Mouse (Mus musculus) C2C12 (cell line): Measurements from ENCODE around the gene Slc13a2.

Source experiments
- CEBPB ChIP-seq: IDR thresholded peaks from one replicate; pipeline ENCODE4 v1.6.1; 2011; ENCODE audit warnings: low read depth, mild to moderate bottlenecking, control low read depth, moderate library complexity
- CTCF ChIP-seq: IDR thresholded peaks from one replicate; pipeline ENCODE4 v1.5.1; 2011; ENCODE audit not compliant: control insufficient read depth, insufficient read depth, insufficient read length
- MYOD1 ChIP-seq: IDR thresholded peaks from one replicate; pipeline ENCODE4 v1.6.1; 2011; ENCODE audit warnings: low read depth; ENCODE audit not compliant: control insufficient read depth, insufficient read length
- USF1 ChIP-seq: IDR thresholded peaks from one replicate; pipeline ENCODE4 v1.6.1; 2011; ENCODE audit warnings: low read depth, mild to moderate bottlenecking, control low read depth, moderate library complexity

GRCm38 (mm10) chr11:78363309-78364007 is 58.6 kb downstream of the Slc13a2 start:
- no peak for TF ChIP-seq CTCF
- no peak for TF ChIP-seq USF1
- TF ChIP-seq MYOD1: no peak
- no peak for TF ChIP-seq CEBPB
